Mouse (Mus musculus): ENCODE results near the gene Tuba1a.
A peak's percentile ranks its signal among the peaks of the same experiment; 100 is the strongest.
"Not testable (repeated sequence)": the region's sequence is repeated elsewhere in the genome, so short reads cannot be mapped to it uniquely, and the experiment has no call there.

Gene Tuba1a

DNA sequence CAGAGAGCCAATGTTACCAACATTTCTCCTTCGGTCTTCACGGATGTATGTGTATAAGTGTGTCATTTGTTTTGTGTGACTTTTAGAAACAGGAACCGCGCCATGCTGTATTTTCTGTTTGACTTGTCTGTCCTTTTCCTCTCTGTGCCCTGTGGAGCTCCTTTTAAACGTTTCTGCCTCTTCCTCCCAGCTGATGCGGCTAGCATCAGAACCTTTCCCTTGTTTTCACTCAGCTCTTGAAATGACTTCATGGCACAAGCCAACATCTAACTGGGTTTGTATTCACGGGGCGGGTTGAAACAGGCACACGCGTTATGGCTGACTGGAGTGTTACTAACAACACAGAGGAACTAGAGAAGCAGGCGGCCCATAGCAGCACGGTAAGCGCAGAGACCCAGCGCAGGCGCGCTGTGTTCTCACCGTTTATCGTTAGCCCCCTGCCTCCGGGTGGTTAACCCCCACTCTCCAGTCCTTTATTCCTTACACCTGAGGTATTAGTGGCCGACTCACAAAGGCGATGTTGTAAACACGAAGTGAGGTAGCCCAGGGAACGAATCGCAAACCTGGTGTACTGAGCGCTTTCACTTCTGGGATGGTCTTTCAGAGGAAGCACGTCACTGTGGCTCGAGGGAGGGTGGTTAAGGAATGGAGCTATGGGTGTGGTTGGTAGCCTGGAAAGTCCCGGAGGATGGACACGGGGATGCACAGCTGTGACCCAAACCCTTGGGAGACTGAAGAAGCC is 31.9 kb upstream of the Tuba1a start:
- peak; percentile 67 to 71 for DNase-seq

DNA sequence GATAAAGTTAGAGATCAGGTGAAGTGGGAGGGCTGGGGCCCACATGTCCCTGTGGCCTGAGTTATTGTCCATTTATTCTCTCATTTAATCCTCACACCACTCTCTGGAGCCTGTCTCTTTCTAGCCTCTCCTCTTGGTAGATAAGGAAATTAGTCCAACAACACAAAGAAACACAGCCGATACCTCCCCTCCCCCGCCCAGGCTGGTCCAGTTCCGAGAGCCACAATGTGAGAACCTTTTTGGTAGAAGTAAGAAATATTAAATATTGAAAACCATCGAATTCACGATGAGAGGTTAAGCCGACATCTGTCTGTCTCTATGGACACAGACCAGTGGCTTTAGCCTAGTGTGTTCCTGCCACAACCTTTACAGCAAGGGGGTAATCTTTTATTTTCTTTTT is 31.2 kb upstream of the Tuba1a start:
- DNase-seq, result peak in 1 of 2 experiments; percentile 30

DNA sequence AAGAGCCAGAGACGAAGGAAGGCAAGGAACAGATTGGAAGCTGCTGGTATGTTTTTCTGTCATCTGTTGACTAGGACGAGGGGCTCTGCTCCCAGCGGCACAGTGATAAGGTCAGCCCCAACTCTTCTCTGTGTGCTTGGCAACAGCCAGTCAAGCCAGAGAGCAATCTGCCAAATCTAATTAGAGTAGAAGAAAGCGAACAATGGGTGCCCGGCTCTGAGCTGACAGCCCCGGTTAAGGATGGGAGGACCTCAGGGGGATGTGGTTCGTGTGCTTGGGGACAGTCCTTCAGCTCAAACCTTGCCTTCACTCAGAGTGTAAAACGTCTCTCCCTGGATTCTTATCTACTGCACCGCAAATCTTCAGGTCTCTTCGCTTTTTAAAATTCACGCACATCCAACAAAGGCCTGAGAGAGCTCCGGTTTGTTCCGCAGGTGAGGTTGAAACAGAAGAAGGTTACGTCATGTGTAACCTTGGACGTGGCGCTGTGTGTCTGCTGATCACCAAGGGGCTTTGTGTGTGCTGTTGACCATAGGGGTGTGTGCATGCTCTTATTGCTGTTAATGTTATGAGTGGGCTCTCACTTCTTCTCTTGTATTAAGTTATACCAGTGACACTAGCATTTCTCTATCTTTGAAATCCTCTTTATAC is 30.1 kb upstream of the Tuba1a start:
- no peak for DNase-seq

DNA sequence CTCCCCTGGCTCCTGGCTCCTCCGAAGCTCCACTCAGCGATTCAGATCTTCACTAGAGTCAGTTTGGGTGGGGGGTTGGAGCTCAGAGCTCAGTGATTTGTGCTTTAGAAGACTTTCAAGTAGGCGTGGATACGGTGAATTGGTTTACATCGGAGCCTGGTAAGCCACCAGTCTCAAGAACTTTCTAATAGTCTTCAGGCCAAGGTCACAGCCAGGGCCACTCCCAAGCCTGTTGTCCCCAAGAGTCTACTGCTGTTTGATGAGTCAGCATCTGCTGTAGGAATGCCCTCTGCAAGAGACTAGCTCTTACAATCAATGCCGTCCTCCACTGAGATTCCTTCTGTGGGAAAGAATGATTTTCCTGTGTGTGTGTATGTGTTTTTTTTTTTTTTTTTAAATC is 28.6 kb upstream of the Tuba1a start:
- no peak for DNase-seq

DNA sequence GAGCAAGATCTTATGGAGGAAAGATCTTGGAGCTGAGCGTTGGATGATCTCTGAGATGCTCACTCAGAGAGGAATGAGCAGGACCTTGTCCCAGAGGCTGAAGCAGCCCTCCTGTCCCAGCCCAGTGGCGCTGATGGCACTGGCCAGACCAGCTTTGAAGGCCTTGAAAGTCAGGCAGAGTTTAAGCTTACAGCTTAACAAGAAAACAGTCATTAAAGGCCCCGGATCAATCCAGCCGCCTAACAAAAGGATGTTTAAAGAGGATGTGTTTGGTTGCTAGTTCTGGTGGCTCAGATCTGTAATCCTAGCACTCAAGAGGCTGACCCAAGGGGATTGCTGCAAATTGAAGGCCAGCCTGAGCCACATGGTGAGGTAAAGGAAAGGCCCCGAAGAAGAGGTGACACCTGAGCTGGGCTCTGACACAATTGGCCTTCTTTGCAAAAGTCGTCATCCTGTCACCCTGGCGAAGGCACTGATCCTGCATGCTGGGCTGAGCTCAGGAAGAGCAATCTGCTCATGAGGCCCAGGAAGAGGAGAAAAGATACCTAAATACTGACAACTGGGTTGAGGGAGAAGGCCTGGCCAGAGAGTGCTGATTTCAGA is 26.6 kb upstream of the Tuba1a start:
- no peak for DNase-seq

DNA sequence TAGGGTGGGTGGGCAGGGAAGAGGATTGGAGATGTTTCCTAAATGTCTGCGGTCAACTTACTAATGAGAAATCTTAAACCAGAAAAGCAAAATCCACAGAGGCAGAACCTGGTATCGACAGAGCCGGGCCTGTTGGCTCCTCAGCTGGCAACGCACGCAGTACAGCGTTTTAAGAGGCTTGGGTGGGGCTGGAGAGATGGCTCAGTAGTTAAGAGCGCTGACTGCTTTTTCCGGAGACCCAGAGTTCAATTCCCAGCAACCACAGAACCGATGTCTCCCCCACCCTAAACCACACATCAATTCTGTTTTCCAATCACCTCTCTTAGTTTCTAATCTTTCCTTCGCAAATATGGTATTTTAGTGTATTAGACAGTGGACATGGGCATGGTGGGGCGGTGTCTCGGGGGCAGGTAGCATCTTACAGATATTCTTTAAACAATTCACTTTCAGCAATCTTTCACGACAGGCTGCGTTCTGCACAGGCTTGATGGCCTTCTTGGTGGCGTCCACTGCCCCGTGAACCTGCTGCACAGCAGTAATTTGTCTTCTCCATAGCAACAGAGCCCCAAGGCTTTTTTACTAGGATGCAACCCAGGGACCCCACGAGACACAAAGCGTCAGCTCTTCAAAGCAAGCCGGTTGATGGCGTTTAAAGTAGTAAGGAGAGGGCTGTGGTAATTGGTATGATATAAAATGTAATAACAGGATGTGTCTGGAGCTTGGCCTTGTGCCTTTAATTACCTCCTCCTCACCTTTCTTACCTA is 25.1 kb upstream of the Tuba1a start:
- DNase-seq, result no peak

DNA sequence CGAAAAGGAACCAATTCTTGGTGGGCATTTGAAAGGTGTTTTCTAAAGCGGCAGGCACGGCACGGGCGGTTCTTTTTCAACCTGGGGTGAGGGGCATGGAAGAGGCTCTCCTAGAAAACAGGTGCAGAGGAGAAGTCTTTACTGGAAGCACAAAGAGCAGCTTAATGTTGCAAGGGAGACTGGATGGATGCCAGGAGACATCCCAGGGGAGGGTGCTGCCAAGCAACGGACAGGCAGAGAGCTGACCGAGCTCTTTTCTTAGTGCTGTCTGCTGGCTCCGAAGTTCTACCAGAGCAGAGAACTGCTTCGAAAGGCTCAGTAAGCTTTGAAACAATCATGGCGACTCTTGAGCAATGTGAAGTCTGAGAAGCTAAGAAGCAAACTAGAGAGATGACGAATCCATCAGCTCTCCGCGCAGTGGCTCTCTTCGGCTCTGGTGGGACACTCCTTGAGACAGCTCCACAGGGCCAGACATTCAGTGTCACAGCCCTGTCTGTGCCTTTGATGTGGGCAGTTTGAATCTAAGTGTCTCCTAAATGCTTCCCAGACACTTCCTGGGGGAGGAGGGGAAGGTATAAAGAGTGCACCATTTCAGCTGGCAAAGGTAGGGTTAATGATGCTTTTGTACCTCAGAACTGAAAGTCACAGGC is 24.4 kb upstream of the Tuba1a start:
- no peak for DNase-seq

DNA sequence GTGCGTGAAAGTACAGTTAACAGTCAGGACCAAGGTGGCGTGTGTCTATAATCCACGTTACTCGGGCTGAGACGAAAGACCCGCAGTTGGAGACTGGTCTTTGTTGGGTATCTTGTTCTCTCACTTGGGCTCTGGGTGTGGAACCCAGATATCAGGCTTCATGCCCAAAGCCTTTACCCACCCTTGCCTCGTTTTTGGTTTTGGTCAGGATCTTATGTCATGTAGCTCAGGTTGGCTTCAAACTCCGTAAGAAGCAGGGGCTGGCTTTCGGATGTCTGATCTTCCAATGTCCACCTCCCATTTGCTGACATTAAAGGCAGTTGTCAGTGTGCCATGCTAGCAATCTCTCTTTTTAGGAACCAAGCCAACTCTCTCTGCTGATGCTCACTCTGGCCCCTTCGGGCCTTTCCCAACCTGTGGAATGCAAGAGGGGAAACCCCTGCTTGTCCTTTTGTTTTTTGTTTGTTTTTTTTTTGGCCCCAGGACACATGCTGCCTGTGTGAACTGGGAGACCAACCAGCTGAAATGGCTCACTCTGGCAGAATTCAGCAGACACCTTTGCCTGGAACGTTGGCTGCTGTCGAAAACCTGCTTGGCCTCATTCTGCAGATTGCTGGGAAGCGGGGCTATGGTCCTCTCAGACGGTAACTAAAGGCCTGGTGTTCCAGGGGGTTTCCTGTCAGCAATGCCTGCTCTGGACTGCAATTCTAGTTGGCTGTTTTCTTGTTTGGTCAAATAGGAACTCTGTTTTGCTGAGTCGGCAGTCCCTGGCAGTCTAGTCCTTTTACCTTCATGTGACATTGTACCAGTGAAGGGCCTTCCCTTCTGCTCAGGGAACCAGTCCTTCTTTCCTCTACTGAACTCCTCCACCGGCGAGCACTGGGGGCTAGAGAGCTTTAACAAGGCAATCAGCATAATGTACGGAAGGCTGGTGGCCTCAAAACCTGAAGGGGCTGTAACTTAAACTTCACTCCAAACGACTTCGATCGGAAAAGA is 23.6 kb upstream of the Tuba1a start:
- DNase-seq, result no peak

DNA sequence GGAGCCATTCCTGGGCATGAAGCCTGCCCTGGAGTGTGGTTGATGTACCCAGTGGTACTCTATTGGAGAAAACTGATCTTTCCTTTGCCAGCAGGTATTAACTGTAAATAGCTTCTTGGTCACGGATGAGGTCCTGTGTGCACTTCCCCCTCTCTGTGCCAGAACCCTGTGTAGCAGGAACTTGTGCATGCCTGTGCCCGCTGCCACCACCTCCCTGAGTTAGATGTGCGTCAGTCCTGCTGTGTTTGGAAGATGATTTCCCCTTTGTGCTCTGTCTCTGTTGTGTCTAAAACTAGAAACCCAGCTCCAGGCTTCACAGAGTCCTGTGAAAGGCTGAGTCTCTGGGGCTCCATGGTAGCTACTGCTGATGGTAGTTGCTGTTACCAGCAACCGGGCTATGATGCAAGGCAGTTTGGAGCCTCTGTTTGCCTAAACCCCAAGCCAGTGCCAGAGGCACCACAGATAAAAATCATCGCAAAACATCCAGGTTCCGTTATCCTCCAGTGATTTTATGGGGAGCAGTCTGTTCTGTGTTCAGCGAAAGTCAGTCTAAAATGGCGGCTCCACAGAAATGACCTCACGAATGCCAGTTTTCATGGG is 19.6 kb upstream of the Tuba1a start:
- DNase-seq, result no peak

DNA sequence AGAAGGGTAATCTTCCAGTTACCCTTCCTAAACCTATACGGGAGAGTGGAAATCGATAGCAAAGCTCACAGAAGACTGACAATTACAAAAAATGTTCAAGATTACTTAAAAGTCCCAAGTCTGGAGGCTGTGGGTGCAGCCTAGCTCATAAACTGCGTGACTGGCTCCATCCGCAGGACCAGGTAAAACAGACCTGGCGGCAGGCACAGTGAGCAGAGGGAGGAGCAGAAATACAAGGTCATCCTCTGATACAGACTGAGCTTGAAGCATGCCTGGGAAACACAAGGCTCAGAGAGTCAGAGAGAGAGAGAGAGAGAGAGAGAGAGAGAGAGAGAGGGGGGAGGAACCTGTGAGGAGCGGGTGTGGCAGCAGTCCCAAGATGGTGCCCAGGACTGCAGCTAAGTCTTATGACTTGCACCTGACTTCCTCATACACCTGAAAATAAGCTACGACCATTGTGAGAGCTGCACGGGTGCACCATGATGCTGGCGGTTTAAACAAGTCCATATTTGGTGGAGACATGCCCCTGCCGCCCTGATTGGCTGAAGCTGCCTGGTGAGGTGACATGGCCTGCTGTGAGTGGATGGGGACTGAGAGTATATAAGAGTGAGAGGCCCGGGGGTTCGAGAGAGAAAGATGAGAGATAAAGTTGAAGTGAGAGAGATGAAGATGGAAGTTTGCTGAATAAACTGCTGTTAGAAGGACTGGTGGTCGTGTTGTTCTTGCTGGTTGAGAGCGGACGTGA is 18.2 kb upstream of the Tuba1a start:
- not testable (repeated sequence) for DNase-seq

DNA sequence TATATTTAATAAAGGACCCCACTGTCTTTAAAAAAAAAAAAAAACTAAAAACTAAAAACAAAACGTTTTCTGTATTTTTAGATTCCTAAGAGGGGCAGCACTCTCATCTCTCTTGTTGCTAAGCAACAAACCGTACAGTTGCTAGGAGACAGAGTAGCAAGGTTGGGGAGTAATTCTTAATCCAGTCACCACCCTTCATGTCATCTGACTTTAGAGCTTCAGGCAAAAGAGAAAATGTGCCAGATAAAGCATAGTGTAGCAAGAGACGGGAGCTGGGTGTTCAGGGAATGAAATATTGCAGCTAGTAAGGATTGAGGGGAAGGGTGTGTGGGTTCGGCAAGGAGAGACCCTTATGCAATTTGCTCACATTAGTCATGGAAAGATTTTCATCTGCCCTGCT is 17.6 kb upstream of the Tuba1a start:
- no peak for DNase-seq

DNA sequence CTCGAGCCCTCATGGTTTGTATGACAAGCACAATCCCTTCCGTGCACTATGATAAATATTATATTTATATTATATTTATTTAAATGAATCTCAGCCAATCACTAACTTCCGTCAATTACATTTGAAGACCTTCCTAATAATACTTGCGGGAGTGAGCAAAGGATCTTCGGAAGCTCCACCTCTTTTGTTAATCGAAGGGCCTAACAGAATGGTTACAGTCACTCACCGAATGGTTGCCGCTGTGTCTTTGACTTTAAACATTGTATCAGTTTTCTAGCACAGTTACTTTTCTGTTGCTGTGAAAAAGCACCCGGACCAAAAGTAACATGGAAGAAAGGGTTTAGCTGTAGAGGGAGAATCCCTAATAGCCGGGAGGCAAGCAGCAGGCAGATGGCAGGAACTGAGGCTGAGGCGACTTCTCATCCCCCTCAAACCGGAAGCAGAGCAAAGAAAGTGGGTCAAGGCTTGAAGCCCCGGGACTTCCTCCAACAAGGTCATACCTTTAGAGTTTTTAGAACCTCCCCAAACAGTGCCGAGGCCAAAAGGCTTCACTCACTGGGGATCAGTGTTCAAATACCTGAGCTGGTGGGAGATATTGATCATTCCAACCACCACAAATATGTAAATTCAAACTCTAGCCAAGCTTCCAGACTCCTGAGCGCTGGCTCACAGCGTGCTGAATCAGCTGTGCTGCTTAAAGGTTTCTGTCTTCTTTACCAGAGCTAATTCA is 16.0 kb upstream of the Tuba1a start:
- DNase-seq, result no peak

DNA sequence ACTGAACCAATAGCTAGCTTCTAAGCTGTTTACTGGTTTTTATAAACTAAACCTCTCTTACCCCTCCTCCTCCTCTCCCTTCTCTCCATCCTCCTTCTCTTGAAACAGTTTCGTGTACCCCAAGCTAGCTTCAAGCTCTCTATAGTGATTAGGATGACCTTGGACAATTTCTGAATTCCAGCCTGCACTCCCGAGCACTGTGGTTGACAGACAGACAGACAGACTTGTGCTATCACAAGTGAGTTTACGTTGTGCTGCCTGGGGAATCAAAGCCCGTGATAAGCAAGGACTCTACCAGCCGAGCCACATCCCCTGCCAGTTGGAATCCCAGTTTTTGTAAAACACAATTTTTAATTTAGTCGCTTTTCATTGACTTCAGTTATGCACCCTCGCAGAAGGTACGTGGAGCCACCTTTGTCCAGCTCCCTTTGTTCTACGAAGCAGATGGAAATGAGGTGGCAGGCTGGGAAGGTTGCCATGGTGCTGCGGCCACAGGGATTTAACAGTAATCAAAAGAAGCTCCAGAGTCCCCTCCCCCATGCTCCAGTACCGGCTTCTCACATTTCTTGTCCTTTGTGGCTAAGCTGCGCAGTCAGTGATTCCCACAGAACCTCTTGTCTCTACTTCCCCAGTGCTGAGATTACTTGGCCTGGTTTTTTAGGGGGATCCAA is 15.3 kb upstream of the Tuba1a start:
- DNase-seq, result no peak

DNA sequence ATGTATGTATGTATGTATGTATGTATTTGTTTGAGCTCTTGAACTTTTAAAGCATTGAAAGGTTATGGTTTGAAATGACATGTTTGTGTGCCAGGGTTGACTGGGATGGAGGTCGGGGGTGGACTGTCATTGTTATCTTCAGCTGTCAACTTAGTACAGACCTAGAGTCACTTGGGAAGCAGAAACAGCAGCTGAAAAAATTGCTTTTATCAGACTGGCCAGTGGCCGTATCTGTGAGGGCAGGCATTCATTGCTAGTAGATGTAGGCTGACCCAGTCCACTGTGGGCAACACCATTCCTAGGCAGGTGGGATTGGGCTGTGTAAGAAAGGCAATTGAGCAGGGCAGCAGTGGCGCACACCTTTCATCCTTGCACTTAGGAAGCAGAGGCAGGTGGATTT is 6.0 kb upstream of the Tuba1a start:
- no peak for DNase-seq

DNA sequence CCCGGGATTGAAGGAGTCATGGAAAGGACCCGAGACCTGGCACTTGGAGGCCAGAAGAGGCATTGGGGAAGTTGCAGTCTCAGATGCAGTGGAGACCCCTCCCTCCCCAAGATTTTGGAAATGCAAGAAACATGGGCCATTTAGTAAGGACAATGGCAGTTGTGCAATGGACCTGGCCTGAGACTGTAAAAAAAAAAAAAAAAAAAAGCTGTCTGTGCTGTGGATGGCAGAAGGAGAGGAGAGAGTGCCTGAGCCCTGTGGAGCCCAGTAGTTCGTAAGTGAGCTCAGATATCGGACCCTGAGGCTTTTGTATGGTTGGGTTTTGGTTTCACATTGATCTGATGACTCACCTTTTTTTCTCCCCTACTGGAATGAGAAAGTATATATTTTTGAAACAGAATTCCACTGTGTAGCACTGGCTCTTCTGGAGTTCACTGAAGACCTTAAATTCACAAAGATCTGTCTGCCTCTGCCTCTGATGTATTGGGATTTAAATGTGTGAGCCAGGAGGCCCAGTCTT is 5.5 kb upstream of the Tuba1a start:
- DNase-seq, result no peak

DNA sequence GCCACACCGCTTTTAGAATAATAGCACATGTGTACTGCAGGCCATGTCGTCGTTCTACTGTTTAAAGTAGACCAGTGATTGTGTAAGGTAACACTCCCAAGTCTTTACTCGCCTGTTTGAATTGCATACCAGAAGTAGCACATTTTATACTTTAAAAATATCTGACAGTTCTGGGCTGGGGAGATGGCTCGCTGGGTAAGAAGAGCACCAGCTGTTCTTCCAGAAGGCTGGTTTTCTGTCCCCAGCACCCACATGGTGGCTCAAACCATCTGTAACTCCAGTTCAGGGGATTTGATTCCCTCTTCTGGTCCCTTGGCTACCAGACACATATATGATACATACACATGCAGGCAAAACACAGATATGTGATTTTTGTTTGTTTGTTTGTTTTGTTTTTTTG is 4.0 kb upstream of the Tuba1a start:
- DNase-seq, result no peak

DNA sequence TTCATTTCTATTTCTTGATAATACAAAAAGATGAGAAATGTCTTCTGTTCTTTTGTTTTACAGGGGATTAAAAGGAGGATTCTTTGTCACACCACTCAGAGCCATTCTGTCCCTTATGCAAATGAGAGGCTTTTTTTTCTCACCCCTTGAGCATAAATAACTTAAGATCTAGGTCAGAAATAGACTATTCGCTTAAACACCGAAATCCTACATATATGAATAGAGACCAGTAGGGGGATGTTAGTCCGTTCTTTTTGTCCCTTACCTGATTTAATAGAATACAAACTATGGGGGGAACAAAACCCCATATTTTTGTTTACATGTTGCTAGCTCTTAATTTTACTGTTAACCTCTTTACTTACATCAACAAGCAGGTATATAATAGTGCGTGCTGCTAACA is 2.5 kb upstream of the Tuba1a start:
- DNase-seq, result no peak

DNA sequence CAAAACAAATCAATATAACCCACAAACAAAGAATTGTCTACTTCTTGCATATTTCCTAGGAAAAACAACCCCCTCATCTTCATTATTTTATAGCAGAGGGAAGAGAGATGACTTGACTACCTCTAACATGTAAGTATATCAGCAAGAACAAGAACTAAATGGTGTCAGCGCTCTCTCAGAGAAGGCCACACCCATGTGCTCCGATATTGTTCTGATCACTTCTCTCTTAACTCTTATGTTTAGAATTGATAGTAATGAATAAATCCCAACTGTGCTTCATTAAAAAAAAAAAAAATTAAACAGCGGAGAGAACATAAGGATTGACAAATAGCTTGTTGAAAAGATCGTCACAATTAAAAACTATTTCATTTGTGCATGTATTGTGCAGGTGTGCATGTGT is 1.8 kb upstream of the Tuba1a start:
- DNase-seq, result no peak

Measured in spleen, adult 18-20 months (tissue).